Mouse (Mus musculus) T-helper 1 cell (primary cell): ENCODE results near the gene Cmtm8.

ENCODE experiments used
- in situ Hi-C: fragments of 300-600 bp; cut with MboI, MseI; formaldehyde crosslinking; loops from one replicate; pipeline ENCODE4 v1.15.1; 2025; ENCODE audit warnings: high pct_unique_total_duplicates

The Cmtm8 gene

DNA sequence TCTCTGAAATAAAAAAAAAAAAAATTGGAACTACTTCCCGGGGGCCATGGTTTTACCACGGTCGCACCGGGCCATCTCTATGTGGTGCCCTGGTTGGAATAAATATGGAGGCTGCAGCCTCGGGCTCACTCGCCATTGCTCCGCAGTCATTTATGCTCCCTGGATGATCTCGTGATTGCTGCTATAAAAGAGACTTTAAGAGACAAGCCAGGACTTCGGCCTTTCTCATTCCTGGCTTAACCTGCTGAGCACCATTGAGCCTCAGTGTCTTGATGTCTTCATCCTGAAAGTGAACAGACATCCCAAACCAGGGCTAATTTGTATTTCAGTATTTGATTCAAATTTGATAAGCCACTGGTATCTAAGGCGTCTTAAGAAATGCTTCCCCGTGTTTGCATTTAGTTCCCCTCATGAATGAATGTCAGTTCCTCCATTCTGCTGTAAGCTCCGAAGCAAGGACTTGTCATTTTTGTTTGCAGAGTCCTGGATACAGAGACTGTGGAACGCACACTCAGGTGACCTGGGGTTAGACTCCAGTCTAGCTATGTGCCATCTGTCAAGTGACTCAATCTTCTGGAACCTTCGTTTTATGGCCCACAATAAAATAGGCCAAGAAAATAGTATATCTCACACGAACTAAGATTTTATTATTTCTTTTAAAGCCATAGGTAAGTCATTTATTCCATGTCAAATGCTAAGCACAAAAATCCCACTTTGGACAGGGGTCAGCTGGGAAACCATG lies 22.2 kb downstream of the Cmtm8 start:
- in situ Hi-C loops, result no loop called here

- in situ Hi-C loops, result no loop called here
These were observed 25.0 kb downstream of the Cmtm8 start for GRCm38 (mm10) chr9:114818918-114819317.

- in situ Hi-C loops, result no loop called here
These were observed 26.9 kb downstream of the Cmtm8 start for GRCm38 (mm10) chr9:114817012-114817411.

DNA sequence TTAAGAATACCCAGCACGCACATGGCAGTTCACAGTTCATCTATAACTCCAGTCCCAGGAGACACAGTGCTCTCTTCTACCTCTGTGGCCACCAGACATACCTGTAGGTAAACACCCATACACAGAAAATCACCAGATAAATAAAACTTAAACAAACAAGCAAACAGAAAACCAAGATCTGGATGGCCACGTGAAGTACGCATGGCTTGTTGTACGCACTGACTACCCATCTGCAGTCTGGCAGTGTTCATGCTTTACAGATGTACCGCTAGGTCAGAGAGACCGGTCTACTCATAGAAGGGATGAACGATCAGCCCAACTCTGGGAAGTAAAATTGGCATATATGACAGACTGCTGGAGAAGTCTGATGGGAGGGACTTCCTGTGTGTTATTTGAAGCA lies 27.8 kb downstream of the Cmtm8 start:
- in situ Hi-C loops, result no loop called here

DNA sequence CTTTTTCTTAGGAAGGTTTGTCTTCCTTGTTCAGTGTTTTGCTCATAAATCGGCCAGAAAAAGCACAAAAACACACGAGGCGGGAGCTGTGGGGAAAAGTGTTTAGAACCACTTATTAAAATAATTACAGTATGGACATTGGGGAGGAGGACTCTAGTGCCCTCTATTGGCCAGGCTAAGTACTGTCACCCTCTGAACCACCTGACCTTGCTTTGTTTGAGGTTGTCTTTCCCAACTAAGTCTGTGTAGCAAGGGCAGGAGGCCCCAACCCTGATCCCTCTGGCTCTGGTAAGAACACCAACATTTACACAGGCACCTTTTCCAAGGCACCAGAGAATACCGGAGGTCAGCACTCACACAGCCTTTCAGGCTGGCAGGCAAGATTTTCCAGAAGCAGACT lies 28.6 kb downstream of the Cmtm8 start:
- in situ Hi-C loops, result no loop called here

DNA sequence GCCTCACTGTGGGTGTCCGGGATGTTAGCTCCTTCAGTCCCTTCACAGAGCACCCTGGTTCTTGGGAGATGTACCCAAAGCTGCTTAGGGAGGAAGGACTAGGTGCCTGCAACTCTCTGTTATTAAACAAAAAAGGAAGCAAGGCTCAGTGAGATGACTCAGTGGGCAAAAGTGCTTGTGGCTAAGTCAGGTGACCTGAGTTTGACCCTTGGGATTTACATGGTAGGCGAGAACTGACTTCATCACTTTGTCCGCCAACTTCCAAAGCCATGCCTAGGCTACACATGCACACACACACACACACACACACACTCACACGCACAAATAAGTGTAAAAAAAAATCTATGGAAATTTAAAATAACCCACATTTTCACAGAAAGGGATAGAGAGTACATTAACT lies 32.0 kb downstream of the Cmtm8 start:
- in situ Hi-C loops, result no loop called here

GRCm38 (mm10) chr9:114810837-114811236 lies 33.1 kb downstream of the Cmtm8 start:
- in situ Hi-C loops, result no loop called here

DNA sequence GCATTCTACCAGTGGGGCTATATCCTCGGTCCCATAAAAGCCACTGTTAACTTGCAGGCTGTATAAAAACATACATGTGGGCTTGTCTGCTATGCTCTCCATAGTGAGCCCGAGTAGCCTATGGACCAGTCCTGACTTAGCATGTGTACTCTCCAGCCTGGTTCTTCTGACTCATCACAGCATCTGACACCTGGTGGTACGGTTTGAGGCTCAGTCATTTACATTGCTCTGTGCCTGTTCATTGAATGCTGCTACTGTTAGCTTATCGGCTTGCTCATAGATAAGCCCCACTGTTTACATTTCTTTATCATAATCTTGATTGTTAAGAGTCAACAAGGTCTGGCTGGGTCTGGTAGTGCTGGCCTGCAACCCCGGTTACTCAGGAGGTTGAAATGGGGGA lies 35.3 kb downstream of the Cmtm8 start:
- in situ Hi-C loops, result no loop called here

- in situ Hi-C loops, result no loop called here
These were observed 36.7 kb downstream of the Cmtm8 start for GRCm38 (mm10) chr9:114807261-114807660.

DNA sequence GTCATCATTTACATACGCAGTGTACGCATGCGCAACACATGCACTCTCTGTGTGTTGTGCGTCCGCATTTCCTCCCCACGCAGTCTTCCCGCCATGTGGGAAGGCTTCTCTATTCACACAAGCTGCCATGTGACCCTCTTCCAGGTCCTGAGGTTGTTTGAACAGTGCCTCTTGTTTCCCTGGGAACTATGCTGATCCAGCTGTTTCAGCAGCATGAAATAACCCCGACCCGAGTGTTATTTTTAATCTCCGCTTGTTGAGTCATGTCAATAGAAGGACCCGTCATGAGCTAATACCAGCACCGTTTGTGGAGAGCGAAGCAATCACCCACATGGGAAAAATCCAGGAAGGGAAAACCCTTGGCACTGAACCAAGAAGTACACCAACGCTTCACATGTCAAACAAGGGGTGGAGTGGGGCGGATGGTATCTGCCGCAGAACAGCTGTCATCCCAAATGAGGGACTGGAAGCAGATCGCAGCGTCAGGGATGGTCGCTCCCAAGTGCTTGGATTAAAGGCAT lies 38.7 kb downstream of the Cmtm8 start:
- in situ Hi-C loops, result no loop called here

GRCm38 (mm10) chr9:114802191-114802590 lies 41.8 kb downstream of the Cmtm8 start:
- in situ Hi-C loops, result no loop called here

DNA sequence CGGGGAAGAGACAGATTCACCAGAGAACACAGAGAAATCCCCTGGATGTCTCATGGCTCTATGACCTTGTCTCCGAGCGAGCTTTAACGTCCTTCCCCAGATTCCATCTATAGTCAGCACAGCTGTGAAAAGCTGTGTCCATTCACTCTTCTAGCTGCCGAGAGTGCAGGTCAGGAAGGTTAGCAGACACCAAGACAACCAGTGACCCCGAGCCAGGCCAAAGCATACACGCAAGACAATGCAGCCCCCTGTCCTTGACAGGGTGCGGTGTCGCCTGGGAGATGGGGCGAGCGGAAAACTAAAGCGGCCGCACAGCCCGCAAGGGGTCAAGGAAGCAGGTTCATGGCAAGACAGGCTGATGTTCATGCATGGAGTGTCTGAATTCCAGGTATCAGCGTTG lies 42.7 kb downstream of the Cmtm8 start:
- in situ Hi-C loops, result no loop called here

GRCm38 (mm10) chr9:114799498-114800107 lies 44.4 kb downstream of the Cmtm8 start:
- in situ Hi-C loops, result no loop called here

- in situ Hi-C loops, result no loop called here
These were observed 45.1 kb downstream of the Cmtm8 start for GRCm38 (mm10) chr9:114798845-114799244.

DNA sequence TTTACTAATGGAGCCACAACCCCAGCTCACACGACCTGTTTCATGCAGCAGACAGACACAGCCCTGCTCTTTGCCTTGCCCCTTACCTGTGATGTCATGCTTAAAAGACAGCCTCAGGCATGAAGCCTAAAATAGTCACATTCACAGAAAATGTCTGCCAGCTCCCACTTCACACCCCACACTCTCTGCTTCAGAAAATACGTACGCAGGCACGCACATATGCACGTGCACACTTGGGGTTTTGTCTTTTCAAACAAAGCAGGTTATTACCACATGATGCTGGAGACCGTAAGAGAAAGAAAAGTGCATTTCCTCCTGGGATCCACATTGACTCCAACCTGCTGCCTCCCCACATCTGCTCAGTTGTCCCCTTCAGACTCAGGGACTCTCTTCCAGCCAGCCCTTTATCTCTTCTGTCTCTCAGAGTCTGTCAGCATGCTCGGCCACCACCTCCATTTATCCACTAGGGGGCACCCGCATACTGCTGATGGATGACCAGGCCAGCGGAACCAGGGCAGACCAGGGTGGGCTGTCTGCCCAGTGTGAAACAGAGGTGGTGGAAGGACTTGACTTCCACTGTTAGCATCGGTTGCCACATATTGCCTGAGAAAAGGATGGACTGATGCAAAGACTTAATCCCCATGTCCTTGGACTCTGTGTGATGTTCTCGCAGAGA lies 46.5 kb downstream of the Cmtm8 start:
- in situ Hi-C loops, result no loop called here

DNA sequence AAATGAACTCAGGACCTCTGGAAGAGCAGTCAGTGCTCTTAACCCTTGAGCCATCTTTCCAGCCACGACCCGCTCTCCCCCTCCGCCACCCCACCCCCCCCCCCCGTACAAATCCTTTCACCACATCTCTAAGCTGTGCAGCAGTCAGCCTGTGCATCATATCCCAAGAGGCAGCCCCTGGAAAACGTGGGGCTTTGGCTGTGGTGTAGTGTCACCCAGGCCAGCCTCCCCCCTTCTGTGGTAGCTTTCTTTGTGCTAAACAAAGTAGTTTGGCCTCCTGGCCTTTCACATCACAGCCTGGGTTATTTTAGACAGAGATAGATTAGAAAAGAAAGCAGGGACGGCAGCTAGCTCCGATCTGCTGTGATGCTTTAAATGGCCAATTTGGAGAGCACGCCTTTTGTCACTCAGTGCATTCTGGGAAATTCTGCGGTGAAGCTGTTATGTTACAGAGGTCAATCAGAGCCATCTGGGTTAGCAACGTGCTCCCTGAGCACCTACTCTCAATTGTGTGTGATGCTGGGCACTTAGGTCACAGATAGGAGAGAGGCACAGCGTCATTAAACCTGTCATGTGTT lies 47.4 kb downstream of the Cmtm8 start:
- in situ Hi-C loops, result no loop called here

DNA sequence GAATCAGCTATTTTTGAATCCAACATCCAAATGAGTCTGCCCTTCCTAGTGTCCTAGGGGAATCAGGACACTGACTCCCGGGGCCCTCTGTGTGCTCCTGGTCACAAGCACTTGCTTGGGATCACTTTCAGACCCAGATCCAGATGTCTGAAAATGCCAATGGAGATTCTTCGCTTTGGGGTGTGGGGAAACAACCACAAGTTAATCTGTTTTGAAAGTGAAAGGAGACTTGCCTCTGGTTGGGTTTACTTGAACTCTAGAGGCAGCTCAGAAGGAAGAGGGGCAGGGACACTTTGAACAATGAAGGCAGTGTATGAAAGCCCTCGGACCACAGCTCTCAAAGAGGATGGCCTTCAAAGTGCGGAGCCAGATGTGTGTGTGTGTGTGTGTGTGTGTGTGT lies 49.5 kb downstream of the Cmtm8 start:
- in situ Hi-C loops, result no loop called here

DNA sequence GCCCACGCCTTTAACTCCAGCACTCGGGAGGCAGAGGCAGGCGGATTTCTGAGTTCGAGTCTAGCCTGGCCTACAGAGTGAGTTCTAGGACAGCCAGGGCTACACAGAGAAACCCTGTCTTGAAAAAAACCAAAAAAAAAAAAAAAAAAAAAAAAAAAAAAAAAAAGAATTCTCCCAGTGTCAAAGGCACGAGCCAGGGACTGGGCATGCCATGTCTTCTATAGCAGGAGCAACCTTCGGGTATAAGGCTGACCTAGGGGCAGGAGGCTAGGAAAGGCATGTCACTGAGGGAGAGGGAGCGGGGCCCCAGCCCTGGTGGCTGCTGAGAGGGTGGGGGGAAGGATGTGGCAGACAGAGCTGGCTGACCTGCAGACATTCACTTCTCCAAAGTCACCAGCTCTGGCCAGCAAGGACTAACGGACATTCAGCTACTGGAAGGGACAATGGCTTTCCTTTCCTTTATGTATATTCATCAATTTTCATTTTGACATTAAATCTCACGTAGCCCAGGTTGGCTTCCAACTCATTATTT lies 50.1 kb downstream of the Cmtm8 start:
- in situ Hi-C loops, result no loop called here

- in situ Hi-C loops, result no loop called here
These were observed 54.0 kb downstream of the Cmtm8 start for GRCm38 (mm10) chr9:114789989-114790388.

DNA sequence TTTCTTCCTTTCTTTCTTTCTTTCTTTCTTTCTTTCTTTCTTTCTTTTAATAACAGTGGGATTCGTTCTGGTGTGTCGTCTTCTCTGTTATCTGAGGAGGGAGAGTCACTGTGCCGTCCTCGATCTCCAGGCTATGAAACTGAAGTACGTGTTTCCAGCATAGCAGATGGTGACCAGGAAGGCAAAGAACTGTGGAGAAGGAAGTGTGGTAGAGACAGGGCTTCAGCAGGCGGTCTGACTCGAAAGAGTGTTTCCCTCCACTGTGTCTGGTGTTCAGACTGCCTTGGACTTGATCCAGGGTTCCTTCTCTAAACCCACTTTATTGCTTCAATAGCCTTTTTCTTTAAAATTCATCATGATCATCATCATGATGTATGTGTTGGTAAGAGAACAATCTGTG lies 54.4 kb downstream of the Cmtm8 start:
- in situ Hi-C loops, result no loop called here

- in situ Hi-C loops, result no loop called here
These were observed 55.3 kb downstream of the Cmtm8 start for GRCm38 (mm10) chr9:114788697-114789096.

DNA sequence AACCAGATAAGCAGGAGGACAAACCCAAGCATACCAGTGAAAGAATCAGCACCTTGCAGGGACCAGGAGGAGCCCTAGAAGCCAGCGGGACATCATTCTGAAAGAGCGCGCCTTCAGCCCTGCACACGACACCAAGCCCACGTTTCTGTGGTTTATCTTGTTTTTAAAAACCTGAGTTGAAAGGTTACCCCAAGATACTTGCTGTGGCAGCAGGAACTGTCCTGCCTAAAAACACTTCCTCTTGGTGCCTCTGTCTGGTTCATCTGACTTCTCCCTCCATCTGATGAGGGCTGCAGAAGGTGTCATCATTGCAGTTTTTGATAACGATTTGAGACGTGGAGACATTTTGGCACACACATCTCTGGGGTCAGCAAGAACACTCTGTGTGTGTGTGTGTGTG lies 56.2 kb downstream of the Cmtm8 start:
- in situ Hi-C loops, result no loop called here
